Mouse (Mus musculus): ENCODE measurements around the gene 1700024G13Rik.
"Not testable (repeated sequence)": the region's sequence is repeated elsewhere in the genome, so short reads cannot be mapped to it uniquely, and the experiment has no call there.

The 1700024G13Rik gene

GRCm38 (mm10) chr14:32388196-32388595 is at the start of gene 1700024G13Rik:
Gene 1700024G13Rik, minus strand, starts transcription at chr14:32388391.
- in situ Hi-C loops (cut with MseI, MboI) = no loop called here

GRCm38 (mm10) chr14:32437352-32437793 is 49.2 kb upstream of the 1700024G13Rik start:
- in situ Hi-C loops (cut with MseI, MboI) = no loop called here

GRCm38 (mm10) chr14:32429030-32429602 is 40.9 kb upstream of the 1700024G13Rik start:
- in situ Hi-C loops (cut with MseI, MboI) = no loop called here

GRCm38 (mm10) chr14:32423946-32424345 is 35.8 kb upstream of the 1700024G13Rik start:
- in situ Hi-C loops (cut with MseI, MboI) = no loop called here

GRCm38 (mm10) chr14:32418747-32419146 is 30.6 kb upstream of the 1700024G13Rik start:
- in situ Hi-C loops (cut with MseI, MboI) = no loop called here

GRCm38 (mm10) chr14:32412075-32412474 is 23.9 kb upstream of the 1700024G13Rik start:
- in situ Hi-C loops (cut with MseI, MboI) = no loop called here

GRCm38 (mm10) chr14:32410084-32410483 is 21.9 kb upstream of the 1700024G13Rik start:
- in situ Hi-C loops (cut with MseI, MboI) = no loop called here

GRCm38 (mm10) chr14:32405399-32405798 is 17.2 kb upstream of the 1700024G13Rik start:
- in situ Hi-C loops (cut with MseI, MboI) = not testable (repeated sequence)

GRCm38 (mm10) chr14:32381619-32382018 is 6.6 kb downstream of the 1700024G13Rik start:
- in situ Hi-C loops (cut with MseI, MboI) = no loop called here

GRCm38 (mm10) chr14:32381066-32381465 is 7.1 kb downstream of the 1700024G13Rik start:
- in situ Hi-C loops (cut with MseI, MboI) = no loop called here

- in situ Hi-C loops (cut with MseI, MboI) = no loop called here
These were observed 8.1 kb downstream of the 1700024G13Rik start for GRCm38 (mm10) chr14:32380099-32380480.

GRCm38 (mm10) chr14:32379395-32380098 is 8.6 kb downstream of the 1700024G13Rik start:
- in situ Hi-C loops (cut with MseI, MboI) = no loop called here

GRCm38 (mm10) chr14:32372510-32372909 is 15.7 kb downstream of the 1700024G13Rik start:
- in situ Hi-C loops (cut with MseI, MboI) = no loop called here

- in situ Hi-C loops (cut with MseI, MboI) = loop anchor here in 1 of 2 experiments (5.0 kb wide), 1 partner anchor 98 kb away; the partner anchor contains the start of gene Chat
These were observed 18.4 kb downstream of the 1700024G13Rik start for GRCm38 (mm10) chr14:32369756-32370155.

GRCm38 (mm10) chr14:32364359-32364758 is 23.8 kb downstream of the 1700024G13Rik start:
- in situ Hi-C loops (cut with MseI, MboI) = no loop called here

- in situ Hi-C loops (cut with MseI, MboI) = not testable (repeated sequence)
These were observed 36.8 kb downstream of the 1700024G13Rik start for GRCm38 (mm10) chr14:32351181-32351920.

GRCm38 (mm10) chr14:32347307-32347706 is 40.9 kb downstream of the 1700024G13Rik start:
- in situ Hi-C loops (cut with MseI, MboI) = no loop called here

GRCm38 (mm10) chr14:32344694-32345093 is 43.5 kb downstream of the 1700024G13Rik start:
- in situ Hi-C loops (cut with MseI, MboI) = no loop called here

GRCm38 (mm10) chr14:32344176-32344575 is 44.0 kb downstream of the 1700024G13Rik start:
- in situ Hi-C loops (cut with MseI, MboI) = no loop called here

GRCm38 (mm10) chr14:32341823-32342222 is 46.4 kb downstream of the 1700024G13Rik start:
- in situ Hi-C loops (cut with MseI, MboI) = no loop called here

GRCm38 (mm10) chr14:32336547-32336946 is 51.6 kb downstream of the 1700024G13Rik start:
- in situ Hi-C loops (cut with MseI, MboI) = no loop called here

GRCm38 (mm10) chr14:32336021-32336420 is 52.2 kb downstream of the 1700024G13Rik start:
- in situ Hi-C loops (cut with MseI, MboI) = no loop called here
